Mouse (Mus musculus) hindbrain, embryonic 16.5 days (tissue): ENCODE data around the gene Ints1. TPM values are rescaled to one million over a fixed set of nuclear protein-coding genes. Genes with fewer than 3 reads are reported as not detected.

Source experiments
- ATAC-seq: fragments of 200-750 bp; cut with Nextera tagmentation; 2 replicates; pipeline ENCODE4 v1.8.0; 2017; ENCODE audit warnings: moderate TSS enrichment, moderate library complexity
- H3K27ac ChIP-seq: fragments of 300-500 bp; sonication (generic); 2 replicates; pipeline ENCODE4 v1.5.1; 2014; ENCODE audit warnings: low read depth, mild to moderate bottlenecking, control low read depth, low read length, moderate library complexity
- H3K27me3 ChIP-seq: fragments of 300-500 bp; sonication (generic); replicated peaks from 2 replicates; pipeline ENCODE4 v1.6.1; 2014; ENCODE audit warnings: low read length; ENCODE audit not compliant: control insufficient read depth, insufficient read depth
- H3K36me3 ChIP-seq: fragments of 300-500 bp; sonication (generic); 2 replicates; pipeline ENCODE4 v1.6.1; 2014; ENCODE audit warnings: mild to moderate bottlenecking, low read length, moderate library complexity, mixed read lengths; ENCODE audit not compliant: control insufficient read depth, insufficient read depth
- H3K4me1 ChIP-seq: fragments of 300-500 bp; sonication (generic); 2 replicates; pipeline ENCODE4 v1.6.1; 2014; ENCODE audit warnings: low read depth, low read length; ENCODE audit not compliant: control insufficient read depth, insufficient read depth
- H3K4me2 ChIP-seq: fragments of 300-500 bp; sonication (generic); 2 replicates; pipeline ENCODE4 v1.6.1; 2014; ENCODE audit warnings: mild to moderate bottlenecking, low read length, control low read depth, moderate library complexity
- H3K4me3 ChIP-seq: fragments of 300-500 bp; sonication (generic); 2 replicates; pipeline ENCODE4 v1.5.1; 2014; ENCODE audit warnings: mild to moderate bottlenecking, low read length, control low read depth, moderate library complexity
- H3K9ac ChIP-seq: fragments of 300-500 bp; sonication (generic); 2 replicates; pipeline ENCODE4 v1.6.1; 2014; ENCODE audit warnings: low read depth, mild to moderate bottlenecking, control low read depth, low read length, moderate library complexity
- H3K9me3 ChIP-seq: fragments of 300-500 bp; sonication (generic); 2 replicates; pipeline ENCODE4 v1.6.1; 2014; ENCODE audit warnings: mild to moderate bottlenecking, low read length, moderate library complexity; ENCODE audit not compliant: control insufficient read depth
- WGBS: fragments of 180-500 bp; shearing (Covaris S2); extraction: QIAGEN DNeasy Blood & Tissue Kit; methylation state at CpG from one replicate; pipeline ENCODE4 v1.1.7; 2014; 5-methylcytosine and 5-hydroxymethylcytosine counted together
- microRNA-seq: library from miRNA; unstranded; fragments of <30 nt; microRNA quantifications from one replicate; pipeline ENCODE4, GENCODE M21; 2017
- polyA plus RNA-seq: library from polyadenylated mRNA; unstranded; fragments of >200 nt; fragmentation: Nextera tagmentation; extraction: Ambion mirVana; gene quantifications from 2 replicates; pipeline ENCODE4 v1.2.1, GENCODE M21; 2015

Ints1 gene
- polyA plus RNA-seq, 1 experiment from 2014 or later, result 27.1 TPM

DNA sequence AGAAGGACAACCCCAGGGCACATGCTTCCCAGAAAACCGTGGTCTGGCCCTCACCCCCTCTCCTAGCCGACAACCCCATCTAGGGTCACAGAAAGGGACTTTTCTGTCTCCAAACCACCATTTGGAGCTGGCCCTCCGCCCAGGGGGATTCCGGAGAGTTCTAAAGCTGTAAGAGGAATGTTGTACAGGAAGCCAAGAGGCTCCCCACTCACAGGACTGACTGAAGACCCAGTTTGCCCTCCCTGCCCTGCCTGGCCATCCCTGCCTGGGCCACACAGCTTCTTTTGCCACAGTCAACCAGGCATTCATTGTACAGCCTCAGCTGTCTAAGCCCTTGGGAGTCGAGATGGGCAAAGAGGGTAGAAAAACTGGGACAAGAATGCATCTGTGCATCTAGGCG is 56.9 kb downstream of the Ints1 start:
- no peaks in the 10 kb centered on the region for H3K9me3 ChIP-seq
- H3K27ac ChIP-seq, result no peak overlapping the region; the same call in 1 of the 2 replicates
- no peaks in the 10 kb centered on the region for H3K27me3 ChIP-seq
- peaks cover 6% of the 10 kb centered on the region; the same call in 1 of the 2 replicates for H3K4me1 ChIP-seq
- H3K9ac ChIP-seq, result no peak overlapping the region
- ATAC-seq, result peak; percentile 55; the same call in 1 of the 2 replicates
- H3K4me2 ChIP-seq, result no peak overlapping the region
- no peaks in the 10 kb centered on the region for H3K36me3 ChIP-seq
- WGBS, result 56% methylated on average over 6 of the region's 6 CpGs
- H3K4me3 ChIP-seq, result no peak overlapping the region

DNA sequence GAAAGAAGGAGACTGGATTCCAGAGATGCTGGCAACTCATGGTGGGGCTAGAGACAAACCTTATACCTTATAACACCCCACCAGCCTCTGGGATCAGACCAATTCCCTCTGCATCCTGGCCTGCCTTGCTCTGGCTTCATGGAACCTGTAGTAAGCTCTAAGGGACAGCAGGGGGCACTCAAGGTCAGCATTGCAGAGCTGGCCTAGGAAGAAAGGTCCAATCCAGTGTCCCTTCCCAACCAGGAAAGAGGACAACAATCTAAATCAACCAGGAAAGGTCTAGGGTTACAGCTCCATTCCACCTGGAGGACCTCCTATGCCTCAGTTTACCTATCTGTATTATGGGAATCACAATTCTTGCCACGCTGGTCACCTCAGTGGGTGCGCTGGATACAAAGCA is 57.8 kb downstream of the Ints1 start:
- Histone ChIP-seq H3K9ac (no peak overlapping the region), H3K4me1 (peaks cover 6% of the 10 kb centered on the region; the same call in 1 of the 2 replicates), H3K4me2 (no peak overlapping the region), H3K9me3 (no peaks in the 10 kb centered on the region), H3K4me3 (no peak overlapping the region), H3K36me3 (no peaks in the 10 kb centered on the region), H3K27ac (no peak overlapping the region), H3K27me3 (no peaks in the 10 kb centered on the region)
- no peak for ATAC-seq
- 97% methylated on average over 2 of the region's 2 CpGs for WGBS

DNA sequence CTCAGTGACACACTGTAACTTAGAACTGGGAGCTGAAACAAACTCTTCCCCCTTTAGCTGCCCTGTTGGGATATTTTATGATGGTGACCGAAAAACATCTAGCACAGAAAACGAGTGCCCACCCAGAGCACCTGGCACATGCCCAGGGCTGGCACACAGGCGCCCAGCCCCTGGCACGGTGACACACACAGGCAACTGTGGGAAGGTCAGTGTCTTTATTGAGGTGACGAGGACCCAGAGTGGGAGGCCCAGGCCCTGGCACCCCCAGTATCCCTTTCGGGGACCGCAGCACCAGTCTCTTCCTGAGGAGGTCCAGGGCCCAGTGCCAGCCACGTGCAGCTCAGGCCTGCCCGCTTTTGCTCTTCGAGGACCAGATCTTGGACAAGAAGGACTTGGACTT is 69.0 kb downstream of the Ints1 start:
- no peaks in the 10 kb centered on the region for H3K27me3 ChIP-seq
- H3K4me2 ChIP-seq, result no peak overlapping the region
- no peak overlapping the region for H3K4me3 ChIP-seq
- no peaks in the 10 kb centered on the region for H3K4me1 ChIP-seq
- ATAC-seq, result no peak
- peaks cover 21% of the 10 kb centered on the region for H3K36me3 ChIP-seq
- H3K9ac ChIP-seq, result no peak overlapping the region
- H3K27ac ChIP-seq, result no peak overlapping the region
- H3K9me3 ChIP-seq, result peaks cover 4% of the 10 kb centered on the region; the same call in 1 of the 2 replicates
- WGBS, result 94% methylated on average over 10 of the region's 10 CpGs

DNA sequence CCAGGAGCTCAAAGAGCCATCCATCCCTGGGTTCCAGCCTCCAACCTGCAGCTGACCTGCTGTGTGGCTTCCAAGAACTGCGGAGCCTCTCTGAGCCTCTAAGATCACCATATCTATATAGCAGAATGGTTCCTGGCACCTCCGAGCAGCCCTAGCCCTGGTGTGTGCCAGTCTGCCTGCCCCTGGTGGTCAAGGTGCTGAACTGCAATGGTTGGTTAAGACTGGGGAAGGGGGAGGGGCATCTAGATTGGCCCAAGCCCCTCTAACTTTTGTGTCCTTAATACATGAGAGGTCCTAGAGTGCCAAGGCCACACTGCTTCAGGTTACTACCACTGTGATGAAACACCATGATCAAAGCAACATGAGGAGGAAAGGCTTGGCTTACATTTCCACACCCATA is 72.6 kb downstream of the Ints1 start:
- no peak overlapping the region for H3K27ac ChIP-seq
- no peak overlapping the region for H3K9ac ChIP-seq
- H3K9me3 ChIP-seq, result peaks cover 4% of the 10 kb centered on the region; the same call in 1 of the 2 replicates
- peaks cover 8% of the 10 kb centered on the region for H3K36me3 ChIP-seq
- no peak overlapping the region for H3K4me2 ChIP-seq
- H3K27me3 ChIP-seq, result no peaks in the 10 kb centered on the region
- no peak overlapping the region for H3K4me3 ChIP-seq
- no peak for ATAC-seq
- H3K4me1 ChIP-seq, result no peaks in the 10 kb centered on the region
- WGBS, result 63% methylated on average over 2 of the region's 2 CpGs

DNA sequence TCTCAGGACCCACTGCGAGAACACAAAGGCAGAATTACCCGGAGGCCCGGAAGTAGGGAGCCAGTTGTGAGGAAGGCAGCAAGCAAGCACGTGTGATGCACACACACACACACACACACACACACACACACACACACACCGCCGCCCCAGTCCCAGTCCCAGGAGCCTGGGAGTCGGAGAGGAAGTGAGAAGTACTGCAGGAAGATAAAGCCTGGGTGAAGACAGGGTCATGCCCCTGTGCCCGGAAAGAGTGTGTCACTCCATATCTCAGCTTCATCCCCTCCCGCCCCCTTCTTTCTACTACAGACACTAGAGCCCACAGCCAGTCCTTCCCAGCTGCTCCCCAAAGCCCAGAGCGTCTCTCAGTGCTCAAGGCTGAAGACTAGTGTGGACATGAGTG is 73.2 kb downstream of the Ints1 start:
- no peak overlapping the region for H3K27ac ChIP-seq
- peaks cover 4% of the 10 kb centered on the region; the same call in 1 of the 2 replicates for H3K9me3 ChIP-seq
- WGBS, result 73% methylated on average over 10 of the region's 10 CpGs
- no peaks in the 10 kb centered on the region for H3K27me3 ChIP-seq
- H3K36me3 ChIP-seq, result peaks cover 8% of the 10 kb centered on the region
- H3K4me1 ChIP-seq, result no peaks in the 10 kb centered on the region
- no peak overlapping the region for H3K4me2 ChIP-seq
- no peak for ATAC-seq
- H3K4me3 ChIP-seq, result no peak overlapping the region
- no peak overlapping the region for H3K9ac ChIP-seq

Small RNAs within 50 kb of the gene (microRNA-seq; reads per million reads assigned to microRNA genes)
- not detected for gene Mir7037

Other genes starting within 250 kb of the Ints1 start
- 24.9 and 26.7 TPM in 2 replicates for gene Uncx, start 232.2 kb downstream of the Ints1 start, polyA plus RNA-seq
- 12.3 and 12.9 TPM in 2 replicates for gene Micall2, start 39.3 kb downstream of the Ints1 start, polyA plus RNA-seq
- gene Mafk, start 15.8 kb upstream of the Ints1 start, polyA plus RNA-seq, result 12.1 and 13.0 TPM in 2 replicates
- gene Tmem184a, start 44.2 kb upstream of the Ints1 start, polyA plus RNA-seq, result 0.05 and 0.09 TPM in 2 replicates
- not detected in 2 replicates for gene Gm26938, start 50.7 kb upstream of the Ints1 start, polyA plus RNA-seq
- 70.7 and 73.0 TPM in 2 replicates for gene Psmg3, start 51.2 kb upstream of the Ints1 start, polyA plus RNA-seq
- gene Elfn1, start 132.3 kb upstream of the Ints1 start, polyA plus RNA-seq, result 2.8 and 3.7 TPM in 2 replicates